In the genomic region with DNA sequence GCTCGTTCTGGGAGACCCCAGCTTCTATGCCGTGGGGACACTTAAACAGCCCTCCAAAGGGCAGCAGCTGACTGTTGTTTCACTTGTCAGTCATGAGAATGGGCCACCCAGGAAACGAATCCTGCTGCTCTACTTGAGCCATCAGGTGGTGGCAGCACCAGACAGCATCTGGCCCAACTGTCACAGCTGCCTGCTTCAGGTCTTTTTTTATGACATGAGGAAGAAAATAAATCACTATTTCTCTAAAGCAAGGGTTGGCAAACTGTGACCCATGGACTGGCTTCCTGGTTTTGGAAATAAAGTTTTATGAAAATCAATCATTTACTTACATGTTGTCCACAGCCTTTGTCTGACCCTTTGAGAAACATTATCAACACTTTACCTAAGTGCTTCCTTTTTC, we compare ENCODE assay signal across 46 mouse cellular contexts. TPM values are rescaled to one million over a fixed set of nuclear protein-coding genes. Genes with fewer than 3 reads are reported as not detected.
A peak's percentile ranks its signal among the peaks of the same experiment; 100 is the strongest.
DNase-seq lines count a peak whose midpoint lies in the region; ATAC-seq and TF ChIP-seq lines count a peak whose summit lies in the region.
"Had no signal": no experiment of that assay in that cellular context is flagged by ENCODE, and none has a peak within 500 bp of the region (broad histone marks: within the 10 kb centered on the region; RNA-seq: fewer than 3 reads in every experiment).

No protein-coding gene starts in this region.

- 43% methylated on average over 3 of the region's 3 CpGs for WGBS in kidney, adult 2 months
- 61% methylated on average over 3 of the region's 3 CpGs for WGBS in intestine, postnatal 0 days
- 34% methylated on average over 3 of the region's 3 CpGs for WGBS in kidney, postnatal 0 days

- no peak overlapping the region for H3K4me3 ChIP-seq in kidney, adult 2 months (ENCODE audit: insufficient read depth, low read depth, low read length)
- H3K4me3 ChIP-seq in intestine, postnatal 0 days (ENCODE audit: low read depth, low read length): no peak overlapping the region
- no peak overlapping the region for H3K4me3 ChIP-seq in kidney, postnatal 0 days (replicated peaks; ENCODE audit: low read depth, low read length)
- H3K4me3 ChIP-seq: erythroblast, embryonic 14.5 days; hindbrain, embryonic 10.5 days; hindbrain, embryonic 15.5 days; layer of hippocampus, adult 2 months; limb, embryonic 13.5 days; lung, embryonic 15.5 days had no signal

- no peak overlapping the region for H3K27ac ChIP-seq in kidney, adult 2 months (ENCODE audit: insufficient read depth, low read depth, low read length)
- H3K27ac ChIP-seq in intestine, postnatal 0 days (ENCODE audit: low read depth, low read length): no peak overlapping the region
- no peak overlapping the region for H3K27ac ChIP-seq in kidney, postnatal 0 days
- H3K27ac ChIP-seq: hindbrain, embryonic 10.5 days; hindbrain, embryonic 15.5 days; layer of hippocampus, adult 2 months; limb, embryonic 13.5 days; lung, embryonic 15.5 days; stomach, postnatal 0 days had no signal

- no peak for TF ChIP-seq POLR2A in kidney, adult 2 months (IDR thresholded peaks at IDR 0.05; ENCODE audit: low read depth, low read length)

- no peaks in the 10 kb centered on the region for H3K36me3 ChIP-seq in kidney, adult 2 months (ENCODE audit: control insufficient read depth, insufficient read depth, low read length)
- no peaks in the 10 kb centered on the region for H3K36me3 ChIP-seq in intestine, postnatal 0 days (ENCODE audit: control insufficient read depth, insufficient read depth)
- H3K36me3 ChIP-seq in kidney, postnatal 0 days (ENCODE audit: insufficient read depth, low read length): no peaks in the 10 kb centered on the region
- H3K36me3 ChIP-seq: G1E; hindbrain, embryonic 10.5 days; hindbrain, embryonic 15.5 days; limb, embryonic 13.5 days; lung, embryonic 15.5 days had no signal

- peak; percentile 72 for ATAC-seq in intestine, postnatal 0 days
- ATAC-seq in kidney, postnatal 0 days (replicated peaks; ENCODE audit: low FRiP score, low read depth): no peak
- ATAC-seq: inflammation-experienced regulatory T-cells, adult 6 months; midbrain, embryonic 16.5 days; Patski had no signal

- H3K9me3 ChIP-seq in intestine, postnatal 0 days (ENCODE audit: control insufficient read depth): no peaks in the 10 kb centered on the region
- H3K9me3 ChIP-seq in kidney, postnatal 0 days (replicated peaks; ENCODE audit: low read length): no peaks in the 10 kb centered on the region
- H3K9me3 ChIP-seq: G1E; hindbrain, embryonic 10.5 days; hindbrain, embryonic 15.5 days; limb, embryonic 13.5 days; lung, embryonic 15.5 days had no signal

- TF ChIP-seq CTCF in kidney, adult 2 months (conservative IDR thresholded peaks at IDR 0.05; ENCODE audit: insufficient read depth, insufficient read length, low read depth, low read length): no peak
- TF ChIP-seq CTCF in intestine, postnatal 0 days (IDR thresholded peaks at IDR 0.05; ENCODE audit: low read depth): peak; percentile 46
- TF ChIP-seq CTCF in kidney, postnatal 0 days (IDR thresholded peaks at IDR 0.05; ENCODE audit: low read depth): peak; percentile 11; the same call in 1 of the 2 replicates

- no peaks in the 10 kb centered on the region; the same call in 1 of the 2 replicates for H3K4me1 ChIP-seq in kidney, adult 2 months (ENCODE audit: control insufficient read depth, insufficient read depth, low read length)
- no peaks in the 10 kb centered on the region for H3K4me1 ChIP-seq in intestine, postnatal 0 days (replicated peaks; ENCODE audit: control insufficient read depth, insufficient read depth, low read length)
- no peaks in the 10 kb centered on the region; the same call in 1 of the 2 replicates for H3K4me1 ChIP-seq in kidney, postnatal 0 days (replicated peaks; ENCODE audit: insufficient read depth, low read length)
- H3K4me1 ChIP-seq: hindbrain, embryonic 10.5 days; limb, embryonic 13.5 days had no signal

- H3K27me3 ChIP-seq in kidney, adult 2 months (replicated peaks; ENCODE audit: control insufficient read depth, insufficient read depth, low read length): 0 out of 2 replicates have a peak, but pooled peaks cover 1% of the 10 kb centered on the region
- no peaks in the 10 kb centered on the region for H3K27me3 ChIP-seq in intestine, postnatal 0 days (replicated peaks; ENCODE audit: control insufficient read depth, insufficient read depth, low read length)
- H3K27me3 ChIP-seq in kidney, postnatal 0 days (ENCODE audit: insufficient read depth, low read length): no peaks in the 10 kb centered on the region
- H3K27me3 ChIP-seq: hindbrain, embryonic 15.5 days; limb, embryonic 13.5 days; lung, embryonic 15.5 days; Patski had no signal

- peak; percentile 49 for DNase-seq in kidney, adult 2 months
- DNase-seq in kidney, adult 18-20 months: no peak
- DNase-seq in kidney, postnatal 0 days (ENCODE audit: low spot score): no peak
- DNase-seq in kidney, postnatal 4 days: peak; percentile 11 to 12
- DNase-seq in layer of hippocampus, postnatal 36 days: no peak
- no peak for DNase-seq in MN1 (ENCODE audit: low spot score)
- DNase-seq in yolk sac, embryonic 10.5 days (ENCODE audit: low spot score): no peak
- DNase-seq: adrenal gland, postnatal 25 days; B cell, adult 2 months; cerebellum, adult 18-20 months; cerebellum, postnatal 14 days; gastrocnemius, postnatal 25 days; heart, postnatal 14 days; lung, postnatal 36 days; right cerebral cortex, adult 18-20 months; right cerebral cortex, postnatal 4 days; thymus, adult 2 months; thymus, postnatal 36 days had no signal

- no peak overlapping the region for H3K9ac ChIP-seq in intestine, postnatal 0 days (ENCODE audit: low read depth, low read length)
- H3K9ac ChIP-seq in kidney, postnatal 0 days (ENCODE audit: low read depth, low read length): no peak overlapping the region
- H3K9ac ChIP-seq: hindbrain, embryonic 15.5 days; limb, embryonic 13.5 days; lung, embryonic 15.5 days had no signal

- no peak overlapping the region for H3K4me2 ChIP-seq in intestine, postnatal 0 days (replicated peaks; ENCODE audit: low read depth)
- no peak overlapping the region for H3K4me2 ChIP-seq in kidney, postnatal 0 days (ENCODE audit: low read length)
- H3K4me2 ChIP-seq: hindbrain, embryonic 15.5 days; limb, embryonic 13.5 days; liver, embryonic 11.5 days; lung, embryonic 15.5 days; midbrain, embryonic 11.5 days had no signal

RNA-seq across cellular contexts. Expression of a gene that starts 41.6 kb away (rescaled TPM):
- not detected in 2 replicates for polyA plus RNA-seq in kidney, adult 2 months (2012; rRNA removed)
- polyA plus RNA-seq in intestine, postnatal 0 days (2015; fragmentation: Nextera tagmentation; extraction: Ambion mirVana): not detected in 2 replicates
- not detected in 2 replicates for polyA plus RNA-seq in kidney, postnatal 0 days (2015; fragmentation: Nextera tagmentation; extraction: Ambion mirVana)
- not detected for total RNA-seq in layer of hippocampus, postnatal 36 days (2021)
- total RNA-seq: adrenal gland, adult 18-20 months; adrenal gland, postnatal 25 days; G1E; gastrocnemius, postnatal 25 days; heart, postnatal 14 days; layer of hippocampus, adult 2 months; layer of hippocampus, postnatal 14 days; left cerebral cortex, adult 8-10 months; left cerebral cortex, postnatal 36 days; megakaryocyte, adult 5-6 weeks; neutrophil, adult 5-6 weeks had no signal
- polyA plus RNA-seq: brain, embryonic 14.5 days; cortical plate, adult 2 months; embryonic facial prominence, embryonic 14.5 days; erythroblast, embryonic 14.5 days; forebrain, embryonic 11.5 days; G1E; heart, embryonic 14.5 days; hindbrain, embryonic 10.5 days; hindbrain, embryonic 15.5 days; inflammation-experienced regulatory T-cells, adult 6 months; limb, embryonic 13.5 days; liver, embryonic 11.5 days; liver, embryonic 16.5 days; lung, embryonic 15.5 days; midbrain, embryonic 11.5 days; midbrain, embryonic 16.5 days; neural tube, embryonic 11.5 days; Patski; spleen, adult 2 months; stomach, postnatal 0 days; thymus, adult 2 months had no signal

Comparison
In these comparisons a context has a peak if more than half of its experiments do, and no peak if none do; other contexts are left out.
1. DNase-seq: peak in kidney, adult 2 months (single experiment) and kidney, postnatal 4 days (2 of 2); none in kidney, adult 18-20 months (single experiment), kidney, postnatal 0 days (single experiment), layer of hippocampus, postnatal 36 days (0 of 2), MN1 (single experiment) and yolk sac, embryonic 10.5 days (single experiment).